Mouse (Mus musculus) 3134 (cell line): ENCODE data around the gene Frmpd1.

ENCODE experiments used
- DNase-seq: peaks from one replicate; pipeline ENCODE4 v3.0.0-alpha.2; 2011; ENCODE audit warnings: low spot score; ENCODE audit not compliant: insufficient read length; ENCODE audit errors: extremely low read depth

Gene Frmpd1

DNA sequence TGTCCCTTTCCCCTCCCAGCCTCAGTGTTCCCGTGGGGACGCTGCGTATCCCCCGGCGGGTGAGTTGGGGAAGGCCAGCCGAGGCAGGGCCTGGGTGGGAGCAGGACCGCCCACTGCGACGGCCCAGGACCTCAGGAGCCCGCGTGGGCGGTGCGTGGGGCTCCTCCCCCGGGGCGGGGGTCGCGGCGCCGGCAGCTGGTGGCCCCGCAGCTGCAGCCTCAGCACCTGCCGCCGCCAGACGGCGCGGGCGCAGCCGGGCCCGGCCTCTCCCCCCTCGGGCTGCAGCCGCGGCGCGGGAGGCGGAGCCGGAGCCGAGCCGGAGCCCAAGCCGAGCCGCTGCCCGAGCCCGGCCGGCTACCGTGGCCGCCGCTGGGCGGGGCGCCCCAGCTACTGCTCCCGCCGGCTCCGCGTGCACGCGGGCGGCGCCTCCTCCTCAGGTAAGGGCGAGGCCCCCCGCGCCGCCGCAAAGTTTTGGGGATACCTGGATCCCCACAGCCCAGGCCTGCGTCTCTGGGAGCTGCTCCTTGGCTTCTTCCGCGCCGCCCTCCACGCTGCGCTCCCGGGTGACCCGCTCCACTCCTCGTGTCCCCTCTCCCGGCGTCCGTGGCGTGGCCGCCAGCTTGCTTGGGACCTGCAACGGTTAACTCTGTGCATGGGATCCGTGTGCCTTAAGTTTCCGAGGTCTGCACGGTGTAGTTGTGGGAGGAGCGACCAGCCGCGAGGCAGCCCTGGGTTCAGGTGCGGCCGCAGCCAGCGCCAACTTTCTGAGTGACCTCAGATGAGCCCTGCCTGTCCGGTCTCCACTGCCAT lies at the start of gene Frmpd1:
Gene Frmpd1 (plus strand): TSS at position 355 of the 810 bp plus-strand sequence.
- DNase-seq: no peak

DNA sequence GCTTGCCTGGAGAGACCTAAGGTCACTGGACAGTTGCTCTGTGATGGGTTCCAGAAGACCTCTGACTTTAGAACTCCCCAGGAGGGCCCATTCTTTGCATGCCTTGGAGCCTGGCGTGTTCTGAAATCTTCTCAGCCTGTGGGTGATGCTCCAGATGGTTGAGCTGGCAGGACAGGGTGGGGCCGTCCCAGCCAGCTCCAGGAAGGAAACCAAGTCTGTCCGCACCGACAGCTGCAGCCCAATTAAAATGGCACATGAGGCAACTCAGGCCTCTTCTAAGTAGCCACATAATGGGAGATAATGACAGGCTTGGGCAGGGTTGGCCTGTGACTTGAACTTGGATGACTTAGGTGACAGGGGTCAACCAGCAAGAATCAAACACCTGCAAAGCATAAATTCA lies 47.0 kb upstream of the Frmpd1 start:
- no peak for DNase-seq

DNA sequence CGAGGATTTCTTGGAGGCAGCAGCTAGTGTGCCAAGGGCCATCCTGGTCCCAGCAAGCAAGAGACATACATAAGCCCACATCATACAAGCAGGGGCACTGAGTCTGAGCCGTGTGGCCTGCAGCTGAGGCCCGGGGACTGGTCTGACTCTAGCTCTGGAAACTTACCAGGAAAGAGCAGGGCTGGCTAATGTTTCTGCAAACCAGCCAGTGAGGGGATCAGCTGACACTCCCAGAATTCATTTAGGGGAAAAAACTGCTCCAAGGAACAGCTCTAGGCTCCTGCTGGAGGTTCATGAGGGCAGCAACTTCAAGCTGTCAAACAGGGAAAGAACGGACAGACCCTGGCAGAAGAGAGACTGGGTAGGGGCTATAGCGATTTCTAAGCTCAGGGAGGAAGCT lies 42.8 kb upstream of the Frmpd1 start:
- no peak for DNase-seq

DNA sequence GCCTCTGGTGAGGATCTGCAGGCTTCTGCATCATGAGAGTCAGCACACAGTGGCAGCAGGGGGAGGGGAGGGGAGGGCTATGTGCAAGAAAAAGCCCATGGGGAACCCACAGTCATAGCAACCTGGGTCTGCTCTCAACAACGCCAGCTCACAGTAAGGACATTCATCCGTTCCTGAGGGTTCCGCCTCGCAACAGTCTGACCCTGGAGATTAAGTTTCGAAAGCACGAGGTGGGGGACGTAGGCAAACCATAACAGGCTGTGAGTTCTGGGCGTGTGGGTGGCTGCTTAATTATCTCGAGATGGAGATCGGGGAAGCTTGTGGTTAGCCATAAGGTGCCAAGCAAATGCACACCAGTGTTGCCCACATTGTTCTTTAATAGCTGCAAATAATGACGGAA lies 42.3 kb upstream of the Frmpd1 start:
- DNase-seq: no peak

DNA sequence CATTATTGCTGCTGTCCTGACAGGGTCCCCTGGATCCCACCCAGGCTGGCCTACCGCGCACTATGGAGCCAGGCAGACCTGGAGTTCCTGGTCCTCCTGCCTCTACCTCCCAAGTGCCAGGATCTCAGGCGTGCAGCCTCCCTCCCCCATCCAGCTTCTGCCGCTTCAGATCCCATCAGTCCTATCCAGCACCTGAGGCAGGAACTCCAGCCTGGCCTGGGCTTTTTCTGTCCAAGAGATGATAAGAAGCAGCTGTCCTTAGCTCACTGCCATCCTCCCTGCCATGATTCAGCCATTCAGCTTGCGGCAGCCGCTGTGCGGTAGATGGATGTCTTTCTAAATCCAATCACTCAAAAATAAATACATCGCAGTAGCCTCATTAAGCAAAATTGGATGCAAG lies 41.7 kb upstream of the Frmpd1 start:
- DNase-seq: no peak

DNA sequence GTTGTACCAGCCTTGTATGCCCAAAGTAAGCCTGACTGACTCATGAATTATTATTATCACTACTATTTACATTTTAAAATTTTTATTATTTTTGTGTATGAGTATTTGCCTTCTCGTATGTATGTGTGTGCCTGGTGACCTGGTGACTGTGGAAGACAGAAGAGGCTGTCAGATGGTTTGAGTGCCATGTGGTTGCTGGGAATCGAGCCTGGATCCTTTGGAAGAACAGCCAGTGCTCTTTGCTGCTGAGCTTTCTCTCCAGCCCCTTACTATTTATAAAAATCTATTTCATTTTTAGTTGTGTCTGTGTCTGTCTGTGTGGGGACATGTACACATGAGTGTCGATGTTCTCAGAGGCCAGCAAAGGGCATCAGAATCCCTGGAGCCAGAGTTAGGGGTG lies 28.2 kb upstream of the Frmpd1 start:
- DNase-seq: no peak

DNA sequence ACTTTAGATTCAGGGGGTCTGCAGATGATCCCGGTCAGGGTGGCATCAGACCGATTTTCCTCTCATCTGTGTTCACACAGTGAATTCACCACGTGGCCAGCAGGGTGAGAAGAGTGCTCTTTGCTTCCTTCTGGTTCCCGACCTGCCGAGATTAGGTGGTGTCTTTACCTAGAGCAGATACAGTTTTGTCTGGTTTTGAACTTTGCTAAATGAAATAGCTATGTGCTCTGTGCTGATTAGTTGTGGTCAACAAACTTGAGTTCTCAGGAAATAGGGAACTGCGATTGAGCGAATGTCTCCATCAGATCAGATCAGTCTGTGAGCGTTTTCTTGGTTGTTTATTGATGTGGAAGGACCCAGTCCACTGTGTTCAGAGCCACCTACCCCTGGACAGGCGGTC lies 26.1 kb upstream of the Frmpd1 start:
- no peak for DNase-seq

DNA sequence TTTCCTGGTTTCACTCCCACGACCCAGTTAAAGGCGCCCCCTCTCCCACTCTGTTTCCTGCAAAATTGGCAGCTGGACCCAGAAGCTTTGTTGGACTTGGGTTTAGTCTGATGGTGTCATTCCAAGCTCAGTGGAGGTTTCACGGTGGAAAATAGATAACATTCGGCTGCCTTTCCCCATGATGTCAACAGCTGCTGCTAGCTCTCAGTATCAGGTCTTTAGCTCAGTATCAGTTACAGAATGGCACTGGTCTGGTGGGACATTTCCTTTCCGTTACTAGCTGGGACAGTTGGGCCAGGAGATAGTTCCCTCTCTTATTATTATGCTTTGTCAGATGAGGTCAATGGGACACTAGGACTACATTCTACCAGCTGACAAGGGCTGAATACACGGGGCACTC lies 23.9 kb upstream of the Frmpd1 start:
- no peak for DNase-seq

DNA sequence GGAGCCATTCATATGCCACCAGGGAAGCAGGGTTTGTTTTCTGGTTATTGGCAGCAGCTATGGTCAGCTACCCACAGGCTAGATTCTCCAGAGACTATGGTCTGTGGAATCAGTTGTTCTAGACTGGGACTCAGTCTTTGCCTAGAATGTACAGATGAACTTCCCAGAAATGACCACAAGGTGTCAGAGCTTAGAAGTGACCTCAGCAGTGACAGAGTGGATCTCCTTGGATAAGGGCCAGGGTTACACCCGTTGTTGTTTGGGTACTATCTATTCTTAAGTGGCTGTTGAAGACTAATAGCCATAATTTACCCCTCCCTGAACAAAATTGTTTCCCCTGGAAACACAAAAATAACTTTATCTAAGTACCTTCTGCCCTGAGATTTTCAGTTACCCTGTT lies 21.0 kb upstream of the Frmpd1 start:
- DNase-seq: no peak

DNA sequence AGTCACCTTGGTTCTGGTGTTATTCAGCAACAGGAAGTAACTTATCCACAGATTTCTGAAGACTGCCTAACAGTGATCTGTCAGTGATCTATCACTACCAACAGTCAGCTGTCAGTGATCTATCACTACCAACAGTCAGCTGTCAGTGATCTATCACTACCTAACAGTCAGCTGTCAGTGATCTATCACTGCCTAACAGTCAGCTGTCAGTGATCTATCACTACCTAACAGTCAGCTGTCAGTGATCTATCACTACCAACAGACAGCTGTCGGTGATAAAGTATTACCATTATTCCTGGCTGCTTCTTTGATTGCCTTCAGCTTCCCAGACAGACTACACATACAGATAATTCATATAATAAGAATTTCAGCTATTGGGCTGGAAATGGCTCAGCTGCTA lies 19.2 kb upstream of the Frmpd1 start:
- no peak for DNase-seq

DNA sequence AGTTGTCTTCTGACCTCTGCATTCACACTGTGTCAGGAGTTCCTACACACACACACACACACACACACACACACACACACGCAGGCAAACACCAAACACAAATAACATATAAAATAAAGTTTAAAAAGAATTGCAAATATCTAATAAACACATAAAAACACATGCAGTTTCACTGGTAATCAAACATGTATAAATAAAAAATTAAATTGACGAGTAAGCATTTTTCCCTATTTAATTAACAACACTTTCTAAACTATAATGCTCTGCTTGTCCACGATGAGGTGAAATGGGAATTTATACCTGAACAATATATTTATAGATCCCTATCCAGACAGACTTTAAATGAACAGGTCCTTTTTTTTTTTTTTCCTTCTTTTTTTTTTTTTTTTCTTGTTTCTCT lies 18.7 kb upstream of the Frmpd1 start:
- no peak for DNase-seq

DNA sequence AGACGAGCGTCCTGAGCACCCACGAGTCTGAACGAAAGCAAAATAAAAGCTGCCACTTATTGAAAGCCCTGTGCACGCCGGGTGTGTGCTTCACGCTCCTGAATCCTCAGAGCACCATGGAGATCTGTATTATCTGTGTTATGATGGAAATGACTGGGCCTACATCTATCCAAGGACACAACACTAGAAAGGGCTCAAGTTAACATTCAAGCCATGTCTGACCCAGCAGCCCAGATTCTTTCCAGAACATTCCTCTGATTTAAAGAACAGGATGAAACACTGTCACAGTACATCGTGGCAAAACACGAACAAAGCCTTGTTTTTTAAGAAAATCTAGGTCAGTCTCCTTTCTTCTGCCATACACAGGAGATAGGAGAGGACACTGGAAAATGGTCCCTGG lies 13.3 kb upstream of the Frmpd1 start:
- DNase-seq: no peak

DNA sequence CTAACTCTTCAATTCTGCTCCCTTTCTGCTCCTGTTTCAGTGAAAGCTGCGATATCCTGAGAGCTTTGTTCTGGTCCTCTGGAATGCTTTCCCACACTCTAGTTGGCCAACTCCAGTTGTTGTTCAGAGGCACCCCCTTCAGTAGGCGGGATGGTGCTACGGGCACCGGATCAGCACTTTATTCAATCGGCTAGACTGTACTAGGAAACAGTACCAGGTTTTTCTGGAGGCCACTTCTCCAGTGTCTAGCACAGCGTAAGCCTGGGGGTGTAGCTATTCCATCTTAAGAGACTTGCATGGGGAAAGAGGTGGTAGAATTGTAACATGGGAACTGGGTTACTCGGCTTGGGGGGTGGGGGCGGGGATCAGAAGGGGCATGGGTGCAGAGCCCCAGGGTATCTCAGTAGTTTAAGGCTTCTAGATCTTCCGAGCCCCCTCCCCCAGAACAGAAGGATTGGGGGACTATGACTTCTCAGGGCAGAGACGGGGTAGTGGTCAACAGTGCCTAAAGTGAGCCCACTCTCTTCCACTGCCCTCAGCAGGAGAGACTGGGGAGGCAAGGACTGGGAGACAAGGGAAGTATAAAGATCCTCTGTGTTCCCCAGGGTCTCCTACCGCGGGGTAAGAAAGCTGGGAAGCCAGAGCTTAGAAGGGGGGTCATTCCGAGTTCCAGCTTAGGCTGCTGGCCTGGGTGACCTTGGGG lies 706 bp upstream of the Frmpd1 start:
- no peak for DNase-seq

DNA sequence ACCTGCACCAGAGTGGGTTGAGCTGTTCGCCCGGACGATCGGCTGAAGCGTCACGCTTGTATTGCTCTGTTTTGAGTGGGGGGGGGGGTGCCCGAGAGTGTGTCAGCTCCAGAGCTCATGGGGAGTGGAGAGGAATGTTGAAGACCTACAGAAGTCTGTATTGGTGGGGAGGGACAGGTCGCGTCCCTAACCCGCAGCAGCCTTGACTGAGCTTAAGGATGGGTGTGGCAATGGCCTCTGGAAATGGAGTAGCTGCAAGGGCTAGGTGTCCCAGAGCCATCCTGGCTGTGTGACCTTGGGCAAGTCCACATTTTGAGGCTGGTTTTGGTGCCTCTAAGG lies 625 bp downstream of the Frmpd1 start:
- DNase-seq: no peak

DNA sequence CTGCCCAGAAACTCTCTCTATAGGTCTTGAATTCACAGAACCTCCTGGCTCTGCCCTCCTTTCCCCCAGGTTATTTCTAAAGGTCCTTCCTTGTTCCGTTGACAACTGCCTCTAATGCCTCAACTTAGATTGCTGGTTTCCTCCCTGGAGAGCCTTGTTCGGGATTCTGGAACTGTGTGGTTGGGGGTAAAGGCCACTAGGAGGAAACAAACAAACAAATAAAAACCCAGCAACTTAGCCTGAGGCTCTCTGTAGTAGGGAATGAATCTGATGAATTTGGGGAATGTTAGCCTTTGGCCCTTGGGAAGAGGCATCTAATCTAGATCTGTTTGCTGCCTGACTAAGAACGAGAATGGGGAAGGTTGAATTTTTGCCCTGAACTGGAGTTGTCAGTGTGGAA lies 13.6 kb downstream of the Frmpd1 start:
- no peak for DNase-seq

DNA sequence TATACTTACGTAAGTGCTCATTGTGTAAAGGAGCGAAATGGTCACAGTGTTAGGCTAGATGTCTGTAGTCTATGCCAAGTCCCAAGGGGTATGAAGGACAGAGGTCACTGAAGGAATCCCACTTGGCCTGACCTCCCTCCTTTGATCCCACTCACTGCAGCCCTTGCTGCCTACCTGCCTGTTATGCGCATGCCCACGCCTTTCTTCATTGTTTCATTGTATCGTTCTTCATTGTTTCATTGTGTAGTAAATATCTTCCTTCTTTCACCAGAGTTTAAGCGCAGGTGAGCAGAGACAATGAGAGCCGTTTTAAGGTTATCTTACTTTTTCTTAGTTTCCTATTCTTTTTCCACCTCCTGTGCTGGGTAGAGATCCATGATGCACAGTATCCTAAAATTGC lies 18.6 kb downstream of the Frmpd1 start:
- DNase-seq: no peak

DNA sequence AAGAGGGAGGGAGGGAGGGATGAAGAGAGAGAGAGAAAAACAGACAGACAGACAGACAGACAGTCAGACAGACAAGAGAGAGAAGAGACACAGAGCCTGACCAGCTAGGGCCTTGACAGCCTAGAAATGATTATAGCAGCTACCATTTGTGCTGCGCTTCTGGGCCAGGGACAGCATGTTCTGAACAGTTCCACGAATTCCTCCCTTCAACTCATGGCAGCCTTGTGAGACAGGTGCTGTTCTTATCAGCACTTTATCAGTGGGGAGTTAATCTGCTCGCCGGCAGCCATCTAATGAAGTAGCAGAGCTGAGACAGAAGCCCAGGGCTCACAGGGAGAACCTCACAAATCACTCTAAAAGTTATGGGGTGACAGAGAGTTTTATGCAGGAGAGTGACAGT lies 22.8 kb downstream of the Frmpd1 start:
- DNase-seq: no peak

DNA sequence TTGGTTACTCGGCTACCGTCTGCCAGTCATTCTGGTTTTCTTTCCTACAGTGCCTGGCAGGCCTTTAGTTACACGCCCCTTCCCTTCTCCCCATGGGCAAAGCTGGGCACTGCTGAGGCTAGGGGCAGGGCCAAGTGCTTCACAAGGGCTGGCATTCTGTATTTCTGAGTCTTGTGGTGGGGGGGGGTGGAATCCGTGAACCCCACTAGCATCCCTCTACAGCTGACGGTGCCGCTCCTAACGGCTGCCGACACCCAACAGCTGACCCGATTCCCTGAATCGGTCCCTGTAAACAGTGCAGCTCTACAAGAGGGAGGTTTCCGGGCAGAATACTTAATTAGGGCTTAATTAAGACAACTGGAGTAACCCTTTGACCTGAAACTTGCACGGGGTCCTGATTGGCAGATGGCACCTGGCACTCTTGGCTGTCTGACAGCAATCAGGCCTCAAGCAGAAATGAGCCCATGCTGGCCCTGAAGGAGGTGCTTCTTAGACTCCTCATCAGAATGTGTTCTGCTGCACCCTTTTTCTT lies 24.2 kb downstream of the Frmpd1 start:
- no peak for DNase-seq

DNA sequence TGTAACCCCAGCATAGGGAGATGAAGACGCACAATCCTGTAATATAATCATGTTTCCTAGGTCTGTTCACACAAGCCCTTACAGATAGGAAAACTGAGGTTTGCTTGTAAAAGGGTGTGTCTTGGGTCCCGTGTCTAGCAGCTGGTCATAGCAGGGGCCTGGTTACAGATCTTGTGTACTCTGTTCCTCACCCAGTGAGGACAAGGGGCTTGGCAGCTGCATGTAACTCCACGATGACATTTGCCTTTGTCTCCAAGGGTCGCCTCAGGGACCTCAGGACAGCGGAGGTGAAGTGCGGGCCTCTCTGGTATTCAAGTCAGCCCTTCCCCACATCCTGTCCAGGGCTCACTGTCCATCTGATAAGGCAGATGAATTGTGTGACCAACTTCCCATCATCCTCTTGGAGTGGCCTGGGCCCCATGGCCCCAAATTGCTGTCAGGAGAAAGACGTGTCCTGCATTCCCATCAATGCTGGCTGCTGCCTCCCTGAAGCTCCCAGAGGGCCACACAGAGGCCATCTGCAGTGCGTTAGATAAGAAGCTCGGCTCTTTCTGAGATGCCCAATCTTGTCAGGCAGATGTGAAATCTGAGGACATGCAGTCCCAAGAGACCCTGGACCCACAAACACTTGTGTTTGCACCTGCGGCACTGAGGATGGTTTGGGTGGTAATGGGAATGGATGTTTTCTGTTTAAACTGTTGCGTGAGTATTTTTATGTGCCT lies 27.8 kb downstream of the Frmpd1 start:
- no peak for DNase-seq

DNA sequence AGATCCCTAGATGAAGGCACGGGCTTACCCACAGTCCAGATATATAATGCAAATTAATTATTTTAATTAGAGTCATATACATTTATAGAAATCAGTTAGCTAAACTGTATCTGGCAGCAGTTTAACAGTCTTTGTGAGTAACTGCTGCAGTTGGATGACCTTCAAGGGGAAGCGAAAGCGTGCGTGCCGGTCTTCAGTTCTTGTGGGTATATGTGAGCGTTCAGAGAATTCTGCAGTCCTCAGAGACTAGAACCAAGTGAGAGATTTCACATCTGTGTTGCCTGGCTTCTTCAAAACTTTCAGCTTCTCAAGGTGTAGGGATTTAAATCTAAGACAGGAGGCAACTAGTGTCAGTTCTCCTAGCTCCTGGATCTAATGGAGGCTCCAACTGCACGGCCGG lies 35.3 kb downstream of the Frmpd1 start:
- no peak for DNase-seq

DNA sequence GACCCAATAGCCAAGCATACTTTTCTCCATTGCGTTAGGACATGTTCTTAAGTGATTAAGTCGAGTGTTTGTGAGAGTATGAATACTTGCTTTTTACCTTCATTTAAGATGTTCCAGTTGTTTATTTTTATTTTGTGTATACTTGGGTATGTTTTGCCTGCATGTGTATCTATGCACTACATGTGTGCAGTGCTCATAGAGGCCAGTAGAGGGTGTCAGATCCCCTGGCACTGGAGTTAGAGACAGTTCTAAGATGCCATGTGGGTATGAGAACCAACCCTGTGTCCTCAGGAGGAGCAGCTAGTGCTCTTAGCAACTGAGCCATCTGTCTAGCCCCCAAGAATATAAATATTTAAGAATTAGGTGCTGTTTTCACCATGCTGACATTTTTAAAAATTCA lies 37.7 kb downstream of the Frmpd1 start:
- DNase-seq: no peak

DNA sequence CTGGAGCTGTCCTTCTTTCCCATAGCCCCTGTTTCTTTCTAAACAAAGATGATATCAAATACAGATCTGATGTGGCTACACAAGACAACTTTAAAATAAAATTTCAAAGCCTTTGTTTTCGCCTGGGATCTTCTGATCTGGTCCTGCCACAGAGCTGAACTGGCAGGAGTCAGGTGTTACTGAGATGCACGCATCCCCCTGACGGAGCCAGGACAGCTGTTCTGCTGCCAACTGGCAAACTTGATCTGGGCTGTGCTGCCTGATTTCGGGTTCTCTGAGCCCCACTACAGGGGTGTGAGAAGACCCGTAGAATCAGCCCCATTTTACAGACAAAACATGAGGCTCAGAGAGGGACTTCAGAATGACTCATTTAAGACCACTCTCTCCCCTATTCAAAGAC lies 45.6 kb downstream of the Frmpd1 start:
- no peak for DNase-seq
